Mouse (Mus musculus) kidney, adult 8-10 months (tissue): ENCODE measurements around the gene Cxcl14.

Source experiments
- DNase-seq, 2 experiments: peaks; one replicate each; pipeline ENCODE4 v3.0.0; 2022

The Cxcl14 gene

GRCm38 (mm10) chr13:56250551-56251161 is 45.7 kb downstream of the Cxcl14 start:
- no peak for DNase-seq

DNA sequence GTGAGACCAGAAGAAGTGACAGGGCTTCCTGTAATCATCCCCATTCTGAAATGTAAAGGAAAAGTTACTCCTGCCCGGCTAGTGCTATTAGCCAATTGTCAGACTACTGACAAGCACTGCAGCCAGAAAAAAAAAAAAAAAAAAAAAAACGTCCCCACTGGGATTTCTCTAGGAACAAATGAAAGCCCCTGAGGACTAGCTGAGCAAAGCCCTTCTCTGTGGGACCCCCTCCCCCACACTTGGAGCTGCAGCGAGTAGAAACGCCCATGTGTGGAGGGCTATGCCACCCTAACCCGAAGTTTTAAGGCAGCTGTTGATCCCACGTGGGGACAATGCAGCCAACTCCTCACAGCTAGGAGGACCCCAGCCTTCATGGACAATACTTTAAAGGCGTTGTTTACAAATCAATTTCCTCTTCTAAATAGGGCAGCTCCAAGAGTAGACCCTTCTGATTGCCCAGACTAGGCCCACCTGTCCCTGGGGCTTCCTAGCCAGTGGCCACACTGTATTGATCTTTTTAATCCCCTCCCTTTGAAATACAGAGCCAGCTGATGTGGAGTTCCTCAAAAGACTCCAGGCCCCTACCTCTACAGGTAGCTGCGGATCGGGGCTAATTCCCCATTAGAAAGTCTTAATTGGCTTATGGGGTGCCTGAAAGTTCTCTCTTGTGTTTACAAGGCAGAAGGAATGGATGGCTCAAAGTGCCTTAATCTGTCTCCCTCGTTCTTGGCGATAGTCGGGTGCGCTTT is 46.6 kb downstream of the Cxcl14 start:
- DNase-seq: no peak

DNA sequence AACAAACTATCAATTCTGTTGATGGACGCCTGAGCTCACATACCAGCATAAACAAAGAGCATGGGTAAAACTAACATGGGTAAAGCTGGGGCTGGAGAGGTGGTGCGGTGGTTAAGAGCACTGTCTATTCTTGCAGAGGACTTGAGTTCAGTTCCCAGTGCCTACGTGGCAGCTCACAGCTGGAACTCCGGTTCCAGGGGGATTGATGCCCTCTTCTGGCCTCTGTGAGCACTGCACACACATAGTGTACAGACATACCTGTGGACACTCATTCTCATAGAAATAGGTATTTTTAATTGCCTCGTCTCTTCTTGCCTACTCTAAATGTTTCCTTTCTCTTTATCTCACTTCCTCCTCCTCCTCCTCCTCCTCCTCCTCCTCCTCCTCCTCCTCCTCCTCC is 53.2 kb downstream of the Cxcl14 start:
- no peak for DNase-seq

GRCm38 (mm10) chr13:56240012-56240770 is 56.2 kb downstream of the Cxcl14 start:
- no peak for DNase-seq
